Mouse (Mus musculus): ENCODE data around the gene Trim8. TPM values are rescaled to one million over a fixed set of nuclear protein-coding genes. Genes with fewer than 3 reads are reported as not detected.
A peak's percentile ranks its signal among the peaks of the same experiment; 100 is the strongest.

Gene Trim8
- polyA plus RNA-seq, 1 experiment from 2014 or later: 27.8 TPM

DNA sequence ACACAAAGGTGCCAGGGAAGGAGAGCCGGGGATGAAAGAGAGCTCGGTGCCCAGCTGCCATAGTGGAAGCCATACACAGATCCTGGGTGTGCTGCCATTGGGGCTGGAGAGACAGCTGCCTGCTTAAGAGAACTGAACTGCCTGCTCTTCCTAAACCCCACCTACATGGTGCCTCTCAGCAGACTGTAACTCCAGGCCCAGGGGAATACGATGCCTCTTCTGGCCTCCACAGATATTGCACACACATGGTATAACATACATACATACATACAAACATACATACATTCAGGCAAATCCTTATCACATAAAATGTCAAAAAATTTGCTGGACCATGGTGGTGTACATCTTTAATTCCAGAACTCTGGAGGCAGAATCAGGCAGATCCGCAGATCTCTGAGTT lies 38.1 kb upstream of the Trim8 start:
- H3K36me3 ChIP-seq: peaks cover 22% of the 10 kb centered on the region; the same call in 1 of the 2 replicates
- no peaks in the 10 kb centered on the region for H3K27me3 ChIP-seq
- H3K27ac ChIP-seq: no peak overlapping the region
- H3K4me1 ChIP-seq: peaks cover 6% of the 10 kb centered on the region
- no peak overlapping the region for H3K4me3 ChIP-seq
- ATAC-seq (ENCODE audit: borderline replicate concordance, extremely low read depth, low FRiP score, low TSS enrichment): no peak
- H3K9me3 ChIP-seq: no peaks in the 10 kb centered on the region
- 100% methylated on average over 4 of the region's 4 CpGs for WGBS
- no peak overlapping the region for H3K9ac ChIP-seq
- H3K4me2 ChIP-seq: no peak overlapping the region

DNA sequence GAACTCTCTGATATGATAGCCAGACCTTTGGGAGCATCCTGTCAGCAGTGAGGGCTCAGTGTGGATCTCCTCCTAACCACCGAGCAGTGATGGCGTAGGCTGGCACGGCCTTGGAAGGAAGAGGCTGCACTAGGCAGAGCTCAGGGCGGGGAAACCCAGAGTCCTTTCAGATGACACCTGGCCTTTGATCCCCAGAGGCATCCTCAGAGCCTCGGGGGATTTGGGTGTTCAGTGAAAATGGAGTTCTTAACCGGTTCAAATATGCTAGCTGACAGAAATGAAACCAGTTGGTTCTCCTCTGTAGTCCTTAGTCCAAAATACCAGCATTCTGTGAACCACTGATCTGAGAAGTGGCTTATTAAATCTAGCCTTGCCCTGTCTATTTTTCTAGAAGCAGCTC lies 35.3 kb upstream of the Trim8 start:
- no peak for ATAC-seq (ENCODE audit: borderline replicate concordance, extremely low read depth, low FRiP score, low TSS enrichment)
- Histone ChIP-seq H3K4me1 (peaks cover 10% of the 10 kb centered on the region), H3K27me3 (no peaks in the 10 kb centered on the region), H3K9ac (no peak overlapping the region), H3K27ac (no peak overlapping the region), H3K36me3 (peaks cover 18% of the 10 kb centered on the region; the same call in 1 of the 2 replicates), H3K4me3 (no peak overlapping the region), H3K4me2 (no peak overlapping the region), H3K9me3 (no peaks in the 10 kb centered on the region)
- WGBS: 56% methylated on average over 6 of the region's 6 CpGs

DNA sequence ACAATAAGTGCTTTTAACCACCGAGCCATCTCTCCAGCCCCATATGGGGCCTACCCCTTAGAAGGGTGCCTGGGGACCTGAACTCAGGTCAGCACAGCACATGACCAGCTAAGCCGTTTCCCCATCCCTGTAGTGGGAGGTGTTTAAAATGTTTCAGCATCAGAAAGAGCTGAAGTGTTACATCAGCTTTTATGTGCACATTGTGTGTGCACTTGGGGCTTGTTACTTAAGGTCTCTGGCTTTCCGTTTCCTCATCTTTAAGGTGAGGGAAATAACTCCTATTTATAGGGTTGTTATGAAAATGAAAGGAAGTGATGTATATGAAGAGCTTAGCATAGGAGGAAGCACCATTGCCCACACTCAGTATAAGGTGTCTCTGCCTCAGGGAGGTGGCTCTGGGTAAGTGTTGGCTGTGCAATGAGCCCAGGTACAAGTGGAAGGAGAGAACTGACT lies 34.4 kb upstream of the Trim8 start:
- no peaks in the 10 kb centered on the region for H3K27me3 ChIP-seq
- no peak overlapping the region for H3K4me2 ChIP-seq
- peaks cover 11% of the 10 kb centered on the region; the same call in 1 of the 2 replicates for H3K36me3 ChIP-seq
- H3K9me3 ChIP-seq: no peaks in the 10 kb centered on the region
- 60% methylated on average over 3 of the region's 3 CpGs for WGBS
- ATAC-seq (ENCODE audit: borderline replicate concordance, extremely low read depth, low FRiP score, low TSS enrichment): no peak
- H3K27ac ChIP-seq: peak overlapping the region; percentile 22; the same call in 1 of the 2 replicates
- H3K9ac ChIP-seq: no peak overlapping the region
- H3K4me1 ChIP-seq: peaks cover 19% of the 10 kb centered on the region
- no peak overlapping the region for H3K4me3 ChIP-seq

- ATAC-seq (ENCODE audit: borderline replicate concordance, extremely low read depth, low FRiP score, low TSS enrichment): no peak
These were observed 30.9 kb upstream of the Trim8 start for GRCm38 (mm10) chr19:46470364-46471240.

GRCm38 (mm10) chr19:46471324-46472093 lies 30.0 kb upstream of the Trim8 start:
- WGBS: 11% methylated on average over 10 of the region's 10 CpGs
- H3K4me1 ChIP-seq: peaks cover 24% of the 10 kb centered on the region
- H3K4me2 ChIP-seq: no peak overlapping the region; the same call in 1 of the 2 replicates
- no peak overlapping the region for H3K9ac ChIP-seq
- H3K27ac ChIP-seq: peak overlapping the region; percentile 80
- H3K27me3 ChIP-seq: no peaks in the 10 kb centered on the region
- H3K36me3 ChIP-seq: peaks cover 30% of the 10 kb centered on the region; the same call in 1 of the 2 replicates
- peak; percentile 62 for ATAC-seq (ENCODE audit: borderline replicate concordance, extremely low read depth, low FRiP score, low TSS enrichment)
- H3K9me3 ChIP-seq: no peaks in the 10 kb centered on the region
- H3K4me3 ChIP-seq: no peak overlapping the region

More at GRCm38 (mm10) chr19:46470364-46471240, 30.9 kb upstream of the Trim8 start:
- Histone ChIP-seq H3K4me2 (no peak overlapping the region), H3K27ac (peak overlapping the region; percentile 80), H3K9me3 (no peaks in the 10 kb centered on the region), H3K4me3 (no peak overlapping the region), H3K36me3 (peaks cover 27% of the 10 kb centered on the region; the same call in 1 of the 2 replicates), H3K27me3 (no peaks in the 10 kb centered on the region), H3K9ac (no peak overlapping the region), H3K4me1 (peaks cover 22% of the 10 kb centered on the region)
- WGBS: 24% methylated on average over 17 of the region's 17 CpGs

GRCm38 (mm10) chr19:46477432-46477845 lies 24.1 kb upstream of the Trim8 start:
- Histone ChIP-seq H3K27ac (no peak overlapping the region), H3K36me3 (peaks cover 29% of the 10 kb centered on the region; the same call in 1 of the 2 replicates), H3K4me3 (no peak overlapping the region), H3K27me3 (no peaks in the 10 kb centered on the region), H3K9ac (no peak overlapping the region), H3K4me2 (no peak overlapping the region), H3K4me1 (peaks cover 60% of the 10 kb centered on the region), H3K9me3 (no peaks in the 10 kb centered on the region)
- 51% methylated on average over 10 of the region's 10 CpGs for WGBS
- no peak for ATAC-seq (ENCODE audit: borderline replicate concordance, extremely low read depth, low FRiP score, low TSS enrichment)

DNA sequence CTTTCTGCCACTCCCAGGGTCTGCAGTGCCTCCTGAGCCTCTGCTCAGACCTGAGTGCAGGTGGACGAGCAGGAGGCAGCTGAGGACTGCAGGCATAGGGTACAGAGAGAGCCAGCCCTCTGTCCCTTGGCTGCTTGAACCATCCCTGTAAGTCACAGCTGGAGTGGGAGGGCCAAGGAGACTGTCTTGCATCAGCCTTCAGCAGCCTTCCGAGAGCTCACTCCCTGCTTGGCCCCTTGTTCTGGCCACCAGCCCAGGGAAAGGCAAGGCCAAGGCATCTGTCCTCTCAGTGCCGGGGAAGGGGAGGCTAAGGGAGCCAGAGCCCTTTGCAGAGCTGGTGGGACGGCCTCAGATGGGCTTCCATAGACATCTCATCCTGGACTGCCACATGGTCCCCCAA lies 23.3 kb upstream of the Trim8 start:
- ATAC-seq (ENCODE audit: borderline replicate concordance, extremely low read depth, low FRiP score, low TSS enrichment): no peak
- 63% methylated on average over 4 of the region's 4 CpGs for WGBS

DNA sequence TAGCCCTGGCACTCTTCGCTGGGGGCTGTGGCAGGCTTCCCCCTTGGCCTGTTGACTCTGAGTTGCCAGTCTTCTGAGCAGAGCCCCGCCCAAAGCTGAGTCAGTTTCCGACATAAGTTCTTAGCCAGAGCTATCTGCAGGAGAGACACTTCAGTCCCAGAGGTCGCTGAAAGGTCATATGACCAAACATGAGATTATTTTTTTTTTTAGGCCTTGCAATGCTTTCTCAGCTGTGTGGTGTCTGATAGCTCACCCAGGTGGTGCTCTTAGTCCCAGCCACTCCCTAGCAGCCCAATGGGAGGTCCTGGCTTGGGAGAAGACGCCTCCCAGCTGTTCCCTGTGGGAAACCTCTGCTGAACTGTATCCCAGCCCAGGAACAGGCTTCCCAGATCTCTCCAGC lies 22.7 kb upstream of the Trim8 start:
- Histone ChIP-seq H3K4me2 (0 out of 2 replicates have a peak overlapping the region, but pooled peaks have one; percentile 3), H3K4me1 (peaks cover 74% of the 10 kb centered on the region), H3K9ac (no peak overlapping the region), H3K27ac (peak overlapping the region; percentile 81), H3K4me3 (no peak overlapping the region), H3K36me3 (peaks cover 26% of the 10 kb centered on the region; the same call in 1 of the 2 replicates), H3K27me3 (no peaks in the 10 kb centered on the region), H3K9me3 (no peaks in the 10 kb centered on the region)
- peak; percentile 33; the same call in 1 of the 2 replicates for ATAC-seq (ENCODE audit: borderline replicate concordance, extremely low read depth, low FRiP score, low TSS enrichment)
- WGBS: 20% methylated on average over 5 of the region's 5 CpGs

More for the DNA sequence above, 23.3 kb upstream of the Trim8 start:
- no peak overlapping the region for H3K9ac ChIP-seq
- no peak overlapping the region for H3K4me2 ChIP-seq
- peaks cover 68% of the 10 kb centered on the region for H3K4me1 ChIP-seq
- H3K27me3 ChIP-seq: no peaks in the 10 kb centered on the region
- no peaks in the 10 kb centered on the region for H3K9me3 ChIP-seq
- peak overlapping the region; percentile 81 for H3K27ac ChIP-seq
- peaks cover 29% of the 10 kb centered on the region; the same call in 1 of the 2 replicates for H3K36me3 ChIP-seq
- H3K4me3 ChIP-seq: no peak overlapping the region

DNA sequence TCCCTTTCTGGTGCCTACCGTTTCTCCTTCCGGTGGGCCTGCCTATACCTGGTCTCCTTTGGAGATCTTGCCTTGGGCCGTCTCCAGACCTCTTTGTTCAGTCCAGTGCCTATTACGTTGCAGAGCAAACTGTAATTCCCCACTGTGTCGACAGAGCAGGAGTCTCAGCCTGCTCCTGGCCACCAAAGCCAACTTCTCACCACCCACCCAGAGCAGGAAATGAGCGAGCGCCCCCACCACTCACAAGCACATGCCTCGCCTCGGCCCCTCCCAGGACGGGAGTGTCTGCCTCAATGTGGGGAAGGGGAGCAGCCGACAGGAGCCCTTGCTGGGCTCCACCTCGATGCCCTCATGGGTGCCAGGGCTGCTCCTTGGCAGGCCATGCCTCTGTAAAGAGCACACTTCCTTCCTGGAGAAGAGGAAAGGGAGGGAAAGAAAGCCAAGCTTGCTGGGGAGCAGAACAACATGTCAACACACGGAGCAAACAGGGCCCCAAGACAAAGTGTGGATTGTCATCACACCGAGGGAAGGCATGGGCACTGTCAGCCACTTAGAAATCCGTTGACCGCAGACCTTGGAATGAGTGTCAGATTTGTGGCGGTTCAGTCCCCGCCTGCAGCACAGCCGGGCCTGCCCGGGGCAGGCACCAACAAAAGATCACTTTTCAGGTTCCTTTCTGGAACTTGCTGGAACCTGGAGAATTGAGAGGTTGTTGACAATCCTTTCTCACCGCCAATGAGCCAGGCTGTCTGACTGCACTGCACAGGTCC lies 22.0 kb upstream of the Trim8 start:
- no peak overlapping the region for H3K9ac ChIP-seq
- 33% methylated on average over 21 of the region's 21 CpGs for WGBS
- H3K9me3 ChIP-seq: no peaks in the 10 kb centered on the region
- peak overlapping the region; percentile 81 for H3K27ac ChIP-seq
- peak; percentile 44 for ATAC-seq (ENCODE audit: borderline replicate concordance, extremely low read depth, low FRiP score, low TSS enrichment)
- H3K36me3 ChIP-seq: peaks cover 19% of the 10 kb centered on the region; the same call in 1 of the 2 replicates
- H3K27me3 ChIP-seq: no peaks in the 10 kb centered on the region
- no peak overlapping the region for H3K4me3 ChIP-seq
- H3K4me1 ChIP-seq: peaks cover 80% of the 10 kb centered on the region
- 0 out of 2 replicates have a peak overlapping the region, but pooled peaks have one; percentile 3 for H3K4me2 ChIP-seq

- Histone ChIP-seq H3K9ac (no peak overlapping the region), H3K27me3 (no peaks in the 10 kb centered on the region)
These were observed 20.7 kb upstream of the Trim8 start for GRCm38 (mm10) chr19:46480624-46481345.

More at GRCm38 (mm10) chr19:46480624-46481345, 20.7 kb upstream of the Trim8 start:
- Histone ChIP-seq H3K27ac (peak overlapping the region; percentile 81), H3K36me3 (peaks cover 10% of the 10 kb centered on the region; the same call in 1 of the 2 replicates), H3K4me2 (peak overlapping the region; percentile 0; the same call in 1 of the 2 replicates), H3K9me3 (no peaks in the 10 kb centered on the region), H3K4me1 (peaks cover 93% of the 10 kb centered on the region), H3K4me3 (no peak overlapping the region)
- no peak for ATAC-seq (ENCODE audit: borderline replicate concordance, extremely low read depth, low FRiP score, low TSS enrichment)
- WGBS: 41% methylated on average over 10 of the region's 10 CpGs
